Comparison of ENCODE assay signal across 11 mouse cellular contexts in genomic region chr17:5690746-5691535, GRCm38 (mm10).
DNase-seq lines count a peak whose midpoint lies in the region; ATAC-seq and TF ChIP-seq lines count a peak whose summit lies in the region.
"Had no signal": no experiment of that assay in that cellular context is flagged by ENCODE, and none has a peak within 500 bp of the region (broad histone marks: within the 10 kb centered on the region; RNA-seq: fewer than 3 reads in every experiment).

No protein-coding gene starts in this region.

- H3K27ac ChIP-seq in hindbrain, postnatal 0 days, result no peak overlapping the region
- no peak overlapping the region for H3K27ac ChIP-seq in hindbrain, embryonic 11.5 days (ENCODE audit: low read depth, low read length)
- no peak overlapping the region for H3K27ac ChIP-seq in CH12.LX (ENCODE audit: insufficient read depth, low read depth)
- peak overlapping the region; percentile 9; the same call in 1 of the 2 replicates for H3K27ac ChIP-seq in lung, embryonic 16.5 days (ENCODE audit: low read length)
- H3K27ac ChIP-seq: heart, embryonic 13.5 days; stomach, embryonic 15.5 days had no signal

- no peaks in the 10 kb centered on the region for H3K9me3 ChIP-seq in hindbrain, postnatal 0 days (ENCODE audit: low read length)
- H3K9me3 ChIP-seq in hindbrain, embryonic 11.5 days (ENCODE audit: control insufficient read depth, low read length), result no peaks in the 10 kb centered on the region
- no peaks in the 10 kb centered on the region for H3K9me3 ChIP-seq in CH12.LX (replicated peaks; ENCODE audit: low read length)
- H3K9me3 ChIP-seq in lung, embryonic 16.5 days (ENCODE audit: control insufficient read depth, low read length), result no peaks in the 10 kb centered on the region
- H3K9me3 ChIP-seq: heart, embryonic 13.5 days; stomach, embryonic 15.5 days had no signal

- no peak overlapping the region for H3K4me3 ChIP-seq in hindbrain, postnatal 0 days (ENCODE audit: low read length)
- no peak overlapping the region for H3K4me3 ChIP-seq in hindbrain, embryonic 11.5 days (ENCODE audit: low read depth, low read length)
- no peak overlapping the region for H3K4me3 ChIP-seq in CH12.LX (replicated peaks in 1 of 3; ENCODE audit: low read depth in 2 of 3, low read length in 2 of 3, poor library complexity in 1 of 3)
- H3K4me3 ChIP-seq in lung, embryonic 16.5 days (ENCODE audit: low read length), result no peak overlapping the region
- H3K4me3 ChIP-seq: heart, embryonic 13.5 days; stomach, embryonic 15.5 days had no signal

- no peaks in the 10 kb centered on the region for H3K27me3 ChIP-seq in hindbrain, postnatal 0 days (ENCODE audit: insufficient read depth, low read length)
- no peaks in the 10 kb centered on the region for H3K27me3 ChIP-seq in hindbrain, embryonic 11.5 days (ENCODE audit: control insufficient read depth, insufficient read depth, low read length)
- H3K27me3 ChIP-seq in CH12.LX (replicated peaks), result no peaks in the 10 kb centered on the region
- H3K27me3 ChIP-seq in lung, embryonic 16.5 days (ENCODE audit: control insufficient read depth, insufficient read depth, low read depth, low read length), result no peaks in the 10 kb centered on the region; the same call in 1 of the 2 replicates
- H3K27me3 ChIP-seq: stomach, embryonic 15.5 days had no signal

- no peak for TF ChIP-seq EP300 in CH12.LX (IDR thresholded peaks at IDR 0.05; ENCODE audit: low read length)

- H3K79me2 ChIP-seq in CH12.LX (replicated peaks; ENCODE audit: control insufficient read depth, extremely low read depth, insufficient read depth, poor library complexity, severe bottlenecking), result no peaks in the 10 kb centered on the region

- intact Hi-C loops in left cerebral cortex, postnatal 25 days (cut with DNase I), result no loop called here

- H3K9ac ChIP-seq in hindbrain, postnatal 0 days (replicated peaks; ENCODE audit: low read length), result no peak overlapping the region
- H3K9ac ChIP-seq in hindbrain, embryonic 11.5 days (ENCODE audit: low read depth, low read length), result no peak overlapping the region
- no peak overlapping the region for H3K9ac ChIP-seq in CH12.LX (ENCODE audit: insufficient read depth, low read depth)
- no peak overlapping the region for H3K9ac ChIP-seq in lung, embryonic 16.5 days (ENCODE audit: low read length)
- H3K9ac ChIP-seq: heart, embryonic 13.5 days; stomach, embryonic 15.5 days had no signal

- 83% methylated on average over 8 of the region's 8 CpGs for WGBS in hindbrain, postnatal 0 days
- 87% methylated on average over 8 of the region's 8 CpGs for WGBS in hindbrain, embryonic 11.5 days
- WGBS in lung, embryonic 16.5 days, result 51% methylated on average over 8 of the region's 8 CpGs

- DNase-seq in hindbrain, postnatal 0 days (ENCODE audit: low spot score), result no peak
- no peak for DNase-seq in hindbrain, embryonic 11.5 days (ENCODE audit: low spot score)
- peak; percentile 23 for DNase-seq in 416B (ENCODE audit: low read depth)
- peak; percentile 26 for DNase-seq in CH12.LX (ENCODE audit: extremely low read depth)
- DNase-seq in urinary bladder, adult 18-20 months (ENCODE audit: low spot score in 2 of 2), result no peak
- DNase-seq in left cerebral cortex, postnatal 25 days (ENCODE audit: low spot score in 2 of 2), result no peak
- DNase-seq in urinary bladder, postnatal 14 days (ENCODE audit: low spot score), result no peak

- dilution Hi-C loops in CH12.LX (cut with MboI; ENCODE audit: extremely low pct_ligation_motif_present, extremely low pct_unique_long_range_greater_than_20kb, low sequenced_read_pairs), result no loop called here

- TF ChIP-seq RAD21 in CH12.LX (IDR thresholded peaks at IDR 0.05; ENCODE audit: low read depth, low read length), result peak; percentile 42

- TF ChIP-seq POLR2A in CH12.LX (IDR thresholded peaks at IDR 0.05; ENCODE audit: low read depth, low read length), result no peak

- no peaks in the 10 kb centered on the region for H3K36me3 ChIP-seq in hindbrain, postnatal 0 days (ENCODE audit: insufficient read depth, low read length)
- no peaks in the 10 kb centered on the region for H3K36me3 ChIP-seq in hindbrain, embryonic 11.5 days (ENCODE audit: control insufficient read depth, insufficient read depth, low read length)
- no peaks in the 10 kb centered on the region for H3K36me3 ChIP-seq in CH12.LX (replicated peaks in 1 of 2; ENCODE audit: control insufficient read depth in 1 of 2, insufficient read depth in 1 of 2, low read length in 1 of 2)
- H3K36me3 ChIP-seq in lung, embryonic 16.5 days (ENCODE audit: control insufficient read depth, insufficient read depth, low read length), result no peaks in the 10 kb centered on the region
- H3K36me3 ChIP-seq: heart, embryonic 13.5 days; stomach, embryonic 15.5 days had no signal

- no peak overlapping the region for H3K4me2 ChIP-seq in hindbrain, postnatal 0 days (ENCODE audit: low read depth, low read length)
- no peak overlapping the region for H3K4me2 ChIP-seq in hindbrain, embryonic 11.5 days (replicated peaks; ENCODE audit: low read depth, low read length)
- no peak overlapping the region for H3K4me2 ChIP-seq in CH12.LX (ENCODE audit: insufficient read depth, low read depth, poor library complexity, severe bottlenecking)
- H3K4me2 ChIP-seq in lung, embryonic 16.5 days (ENCODE audit: low read depth, low read length), result no peak overlapping the region
- H3K4me2 ChIP-seq: heart, embryonic 13.5 days; stomach, embryonic 15.5 days had no signal

- 0 out of 2 replicates have a peak, but pooled peaks have one; percentile 18 for TF ChIP-seq CTCF in hindbrain, postnatal 0 days (IDR thresholded peaks at IDR 0.05; ENCODE audit: low read depth)
- TF ChIP-seq CTCF in CH12.LX (conservative IDR thresholded peaks at IDR 0.05 in 1 of 2, IDR thresholded peaks at IDR 0.05 in 1 of 2; ENCODE audit: low read depth in 2 of 2, low read length in 2 of 2), result peak in 1 of 2 experiments; percentile 46; a peak in 2 of 4 replicates

- H3K4me1 ChIP-seq in hindbrain, postnatal 0 days (ENCODE audit: insufficient read depth, low read length), result no peaks in the 10 kb centered on the region
- no peaks in the 10 kb centered on the region for H3K4me1 ChIP-seq in hindbrain, embryonic 11.5 days (replicated peaks; ENCODE audit: control insufficient read depth, insufficient read depth, low read length)
- H3K4me1 ChIP-seq in CH12.LX (ENCODE audit: control insufficient read depth in 1 of 2, insufficient read depth in 2 of 2), result no peaks in the 10 kb centered on the region
- peaks cover 7% of the 10 kb centered on the region for H3K4me1 ChIP-seq in lung, embryonic 16.5 days (replicated peaks; ENCODE audit: control insufficient read depth, insufficient read depth, low read length)
- H3K4me1 ChIP-seq: stomach, embryonic 15.5 days had no signal

- no peak for ATAC-seq in hindbrain, postnatal 0 days
- ATAC-seq in hindbrain, embryonic 11.5 days (ENCODE audit: low FRiP score), result no peak
- peak; percentile 75 for ATAC-seq in lung, embryonic 16.5 days (ENCODE audit: low read depth)
- ATAC-seq: forebrain, embryonic 14.5 days had no signal

- in situ Hi-C loops in CH12.LX (cut with MboI; ENCODE audit: low pct_ligation_motif_present, low pct_unique_long_range_greater_than_20kb, low sequenced_read_pairs), result no loop called here

TF ChIP-seq in CH12.LX, 34 proteins besides CTCF, POLR2A, EP300 and RAD21:
- TF ChIP-seq SMC3 (IDR thresholded peaks at IDR 0.05; ENCODE audit: low read depth, low read length) (0 out of 2 replicates have a peak, but pooled peaks have one; percentile 16), MXI1 (IDR thresholded peaks at IDR 0.05; ENCODE audit: low read depth, low read length) (no peak), USF1 (IDR thresholded peaks at IDR 0.05; ENCODE audit: low read depth, low read length) (no peak), MAZ (IDR thresholded peaks at IDR 0.05; ENCODE audit: low read depth, low read length) (no peak), MAX (IDR thresholded peaks at IDR 0.05; ENCODE audit: low read length) (no peak)

Comparison
In these comparisons a context has a peak if more than half of its experiments do, and no peak if none do; other contexts are left out.
1. DNase-seq: peak in 416B (single experiment) and CH12.LX (single experiment); none in hindbrain, postnatal 0 days (single experiment), hindbrain, embryonic 11.5 days (single experiment), urinary bladder, adult 18-20 months (0 of 2), left cerebral cortex, postnatal 25 days (0 of 2) and urinary bladder, postnatal 14 days (single experiment).